Mouse (Mus musculus) erythroblast, embryonic 14.5 days (primary cell): ENCODE data around the gene Ep400. TPM values are rescaled to one million over a fixed set of nuclear protein-coding genes. Genes with fewer than 3 reads are reported as not detected.

Experiments
- H3K27me3 ChIP-seq: 2 replicates; pipeline ENCODE4 v1.6.1; 2012; ENCODE audit warnings: inconsistent platforms; ENCODE audit not compliant: control insufficient read depth
- H3K36me3 ChIP-seq: 2 replicates; pipeline ENCODE4 v1.6.1; 2012; ENCODE audit warnings: mild to moderate bottlenecking, inconsistent platforms; ENCODE audit not compliant: control insufficient read depth
- H3K4me1 ChIP-seq: 2 replicates; pipeline ENCODE4 v1.6.1; 2012; ENCODE audit warnings: inconsistent platforms; ENCODE audit not compliant: control insufficient read depth
- H3K4me3 ChIP-seq: replicated peaks from 2 replicates; pipeline ENCODE3; 2012; ENCODE audit warnings: moderate library complexity, mild to moderate bottlenecking, inconsistent platforms
- H3K9me3 ChIP-seq: 2 replicates; pipeline ENCODE4 v1.6.1; 2012; ENCODE audit warnings: low read length, inconsistent platforms, mixed read lengths; ENCODE audit not compliant: control insufficient read depth
- GATA1 ChIP-seq: IDR thresholded peaks from 2 replicates; pipeline ENCODE4 v1.6.1; 2012; ENCODE audit warnings: low read length, inconsistent platforms, mixed read lengths
- TAL1 ChIP-seq: IDR thresholded peaks from 3 replicates; pipeline ENCODE4 v1.6.1; 2012; ENCODE audit warnings: low read length, inconsistent platforms, mixed read lengths
- polyA plus RNA-seq: library from polyadenylated mRNA; stranded (reverse); fragments of >175 nt; gene quantifications from 2 replicates; pipeline ENCODE4 v1.2.3, GENCODE M21; 2012

Ep400 gene
- polyA plus RNA-seq, 1 experiment, result 4.0 TPM

DNA sequence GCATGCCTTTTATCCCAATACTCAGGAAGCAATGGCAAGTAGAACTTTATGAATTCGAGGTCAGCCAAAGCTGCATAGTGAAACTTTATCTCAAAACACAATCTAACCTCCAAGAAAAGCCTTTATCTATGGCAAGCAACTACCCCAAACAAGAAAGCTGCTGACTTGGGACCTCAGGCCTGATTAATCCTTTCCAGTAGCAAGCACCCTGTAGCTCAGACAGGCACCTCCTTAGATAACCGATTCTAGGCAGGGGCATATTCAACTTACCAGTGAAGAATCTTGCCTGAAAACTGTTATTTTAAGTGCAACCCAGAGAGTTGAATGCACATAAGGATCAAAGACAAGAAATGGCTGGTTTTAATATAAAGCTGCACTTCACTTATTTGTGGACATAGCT is 59.1 kb downstream of the Ep400 start:
- Histone ChIP-seq H3K27me3 (no peaks in the 10 kb centered on the region), H3K4me3 (no peak overlapping the region), H3K36me3 (peaks cover 87% of the 10 kb centered on the region), H3K9me3 (no peaks in the 10 kb centered on the region), H3K4me1 (peaks cover 12% of the 10 kb centered on the region)
- TF ChIP-seq GATA1 (no peak), TAL1 (no peak)

GRCm38 (mm10) chr5:110709256-110709655 is 61.3 kb downstream of the Ep400 start:
- no peaks in the 10 kb centered on the region for H3K27me3 ChIP-seq
- no peak overlapping the region for H3K4me3 ChIP-seq
- peaks cover 94% of the 10 kb centered on the region for H3K36me3 ChIP-seq
- peaks cover 12% of the 10 kb centered on the region for H3K4me1 ChIP-seq
- H3K9me3 ChIP-seq, result no peaks in the 10 kb centered on the region
- no peak for TF ChIP-seq GATA1
- no peak for TF ChIP-seq TAL1

GRCm38 (mm10) chr5:110704004-110704403 is 66.5 kb downstream of the Ep400 start:
- Histone ChIP-seq H3K4me3 (no peak overlapping the region), H3K36me3 (peaks cover 99% of the 10 kb centered on the region), H3K4me1 (no peaks in the 10 kb centered on the region), H3K27me3 (no peaks in the 10 kb centered on the region), H3K9me3 (no peaks in the 10 kb centered on the region)
- TF ChIP-seq TAL1 (no peak), GATA1 (no peak)

DNA sequence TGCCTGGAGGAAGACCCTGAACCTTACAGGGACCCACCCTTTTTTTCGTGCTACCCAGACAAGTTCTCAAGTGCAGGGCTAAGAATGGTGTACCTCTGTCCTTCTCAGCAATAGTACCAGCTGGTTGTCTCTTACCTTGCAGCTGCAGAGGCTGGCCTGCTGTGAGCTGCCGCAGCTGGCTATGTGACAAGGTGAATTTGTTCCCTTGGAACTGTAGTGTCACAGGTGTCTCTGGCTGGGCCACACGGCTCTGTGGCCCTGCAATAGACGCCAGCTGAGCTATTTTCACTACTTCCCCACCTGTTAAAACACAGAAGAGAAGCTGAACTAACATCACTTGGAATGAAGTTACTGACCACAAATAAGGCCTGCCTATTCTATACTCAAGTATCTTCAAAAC is 71.9 kb downstream of the Ep400 start:
- H3K4me3 ChIP-seq, result no peak overlapping the region
- H3K9me3 ChIP-seq, result no peaks in the 10 kb centered on the region
- H3K36me3 ChIP-seq, result peaks cover 98% of the 10 kb centered on the region
- H3K4me1 ChIP-seq, result no peaks in the 10 kb centered on the region
- H3K27me3 ChIP-seq, result no peaks in the 10 kb centered on the region
- TF ChIP-seq GATA1 (no peak), TAL1 (no peak)

GRCm38 (mm10) chr5:110682041-110682440 is 88.5 kb downstream of the Ep400 start:
- TF ChIP-seq TAL1 (no peak), GATA1 (no peak)
- peaks cover 100% of the 10 kb centered on the region for H3K36me3 ChIP-seq
- H3K4me3 ChIP-seq, result no peak overlapping the region
- H3K4me1 ChIP-seq, result no peaks in the 10 kb centered on the region
- no peaks in the 10 kb centered on the region for H3K9me3 ChIP-seq
- no peaks in the 10 kb centered on the region for H3K27me3 ChIP-seq

DNA sequence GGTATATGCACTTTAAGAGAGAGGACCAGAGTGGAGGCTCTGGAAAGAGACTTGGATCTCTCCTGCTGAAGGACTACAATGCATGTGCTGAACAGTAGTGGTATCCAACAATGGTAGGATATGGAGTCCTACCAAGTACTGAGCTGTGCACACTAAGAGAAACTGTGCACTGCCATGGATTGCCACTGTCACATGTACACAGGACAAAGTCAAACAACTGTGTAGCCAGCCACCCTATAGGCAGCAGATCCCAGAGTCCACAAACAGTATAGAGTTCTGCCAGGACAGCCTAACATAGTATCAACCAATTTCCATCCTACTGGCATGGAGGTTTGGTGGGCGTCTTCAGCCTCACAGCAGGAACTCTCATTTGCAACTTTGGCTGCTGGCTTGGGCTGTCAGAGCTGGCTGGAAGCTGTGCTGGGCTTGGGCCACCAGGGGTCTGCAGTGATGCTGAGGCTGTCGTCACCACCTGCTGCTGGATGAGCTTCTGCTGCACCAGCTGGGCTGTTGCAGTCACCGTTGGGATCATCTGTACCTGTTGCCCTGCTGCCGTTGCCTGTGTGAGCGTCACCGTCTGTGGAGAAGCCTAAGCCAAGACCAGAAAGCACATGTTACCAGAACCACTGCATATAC is 104.9 kb downstream of the Ep400 start:
- TF ChIP-seq TAL1 (no peak), GATA1 (no peak)
- no peaks in the 10 kb centered on the region for H3K9me3 ChIP-seq
- no peaks in the 10 kb centered on the region for H3K27me3 ChIP-seq
- H3K36me3 ChIP-seq, result peaks cover 98% of the 10 kb centered on the region
- no peaks in the 10 kb centered on the region for H3K4me1 ChIP-seq
- no peak overlapping the region for H3K4me3 ChIP-seq

- Histone ChIP-seq H3K36me3 (peaks cover 97% of the 10 kb centered on the region), H3K4me1 (no peaks in the 10 kb centered on the region), H3K27me3 (no peaks in the 10 kb centered on the region), H3K9me3 (no peaks in the 10 kb centered on the region), H3K4me3 (no peak overlapping the region)
- TF ChIP-seq TAL1 (no peak), GATA1 (no peak)
Measured at GRCm38 (mm10) chr5:110664750-110665269, 105.7 kb downstream of the Ep400 start.

DNA sequence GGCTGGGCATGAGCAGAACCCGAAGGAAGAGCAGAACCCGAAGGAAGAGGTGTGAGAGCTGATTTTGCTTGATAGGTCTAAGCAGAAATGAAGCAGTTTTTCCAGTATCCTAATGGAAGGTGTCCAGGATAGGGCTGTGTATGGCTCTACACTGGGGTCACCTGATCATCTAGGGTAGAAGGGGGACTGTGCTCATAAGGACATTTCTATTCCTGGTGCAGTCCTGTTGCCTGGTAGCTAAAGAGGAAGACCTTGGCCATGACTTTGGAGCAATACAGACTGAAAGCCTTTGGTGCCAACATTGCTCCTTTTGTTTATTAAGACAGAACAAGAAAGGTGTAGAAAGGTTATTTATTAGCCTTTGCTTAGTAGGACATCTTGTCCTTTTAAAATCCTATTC is 106.5 kb downstream of the Ep400 start:
- Histone ChIP-seq H3K27me3 (no peaks in the 10 kb centered on the region), H3K4me3 (no peak overlapping the region), H3K9me3 (no peaks in the 10 kb centered on the region), H3K4me1 (no peaks in the 10 kb centered on the region), H3K36me3 (peaks cover 97% of the 10 kb centered on the region)
- TF ChIP-seq GATA1 (no peak), TAL1 (no peak)

DNA sequence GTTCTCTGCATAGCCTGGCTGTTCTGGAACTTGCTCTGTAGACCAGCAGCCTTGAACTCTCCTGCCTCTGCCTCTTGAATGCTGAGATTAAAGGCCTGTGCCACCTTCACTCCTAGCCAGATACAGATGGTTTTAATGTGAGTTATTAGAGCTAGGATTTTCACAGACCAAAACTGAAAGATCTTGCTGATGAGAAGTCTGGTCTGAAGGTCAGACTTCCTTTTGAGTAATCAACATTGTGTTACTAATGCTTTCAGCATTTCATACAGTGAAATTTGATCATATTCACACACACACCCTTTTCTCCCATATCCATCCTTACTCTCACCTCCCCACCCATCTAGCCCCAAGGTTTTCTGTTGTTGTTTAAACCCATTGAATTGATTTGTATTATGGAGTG is 110.8 kb downstream of the Ep400 start:
- Histone ChIP-seq H3K36me3 (peaks cover 97% of the 10 kb centered on the region), H3K9me3 (no peaks in the 10 kb centered on the region), H3K4me3 (no peak overlapping the region), H3K4me1 (peaks cover 4% of the 10 kb centered on the region), H3K27me3 (no peaks in the 10 kb centered on the region)
- TF ChIP-seq GATA1 (no peak), TAL1 (no peak)

- Histone ChIP-seq H3K4me3 (peak overlapping the region; percentile 83), H3K27me3 (no peaks in the 10 kb centered on the region), H3K9me3 (no peaks in the 10 kb centered on the region), H3K4me1 (peaks cover 50% of the 10 kb centered on the region), H3K36me3 (peaks cover 80% of the 10 kb centered on the region)
- TF ChIP-seq TAL1 (no peak), GATA1 (no peak)
Measured at GRCm38 (mm10) chr5:110653686-110654085, 116.8 kb downstream of the Ep400 start.
